Mouse (Mus musculus): ENCODE measurements around the gene Lsmem1. TPM values are rescaled to one million over a fixed set of nuclear protein-coding genes. Genes with fewer than 3 reads are reported as not detected.

Gene Lsmem1
- polyA plus RNA-seq (2015; fragmentation: Nextera tagmentation; extraction: Ambion mirVana): 0.09 TPM in 1 of 2 replicates, not detected in the other

- Histone ChIP-seq H3K36me3 (replicated peaks) (peaks cover 27% of the 10 kb centered on the region), H3K4me2 (no peak within 1 kb of the TSS), H3K9ac (no peak within 1 kb of the TSS), H3K27me3 (no peaks in the 10 kb centered on the region), H3K27ac (replicated peaks) (no peak within 1 kb of the TSS), H3K4me1 (replicated peaks) (no peaks in the 10 kb centered on the region), H3K4me3 (replicated peaks) (no peak within 1 kb of the TSS), H3K9me3 (replicated peaks) (no peaks in the 10 kb centered on the region)
- ATAC-seq (ENCODE audit: insufficient read depth): no peak
- WGBS (ENCODE audit: insufficient replicate concordance): 75% methylated on average over 8 of the region's 8 CpGs
Measured at GRCm38 (mm10) chr12:40199302-40199701, at the start of gene Lsmem1. TSS of gene Lsmem1 (minus strand) at chr12:40199490.

- Histone ChIP-seq H3K27ac (replicated peaks) (no peak within 1 kb of the TSS), H3K36me3 (replicated peaks) (no peaks in the 10 kb centered on the region), H3K9me3 (replicated peaks) (no peaks in the 10 kb centered on the region), H3K4me3 (replicated peaks) (no peak within 1 kb of the TSS), H3K4me1 (replicated peaks) (peaks cover 29% of the 10 kb centered on the region), H3K4me2 (peak within 1 kb of the TSS; percentile 36), H3K27me3 (no peaks in the 10 kb centered on the region), H3K9ac (no peak within 1 kb of the TSS)
- peak; percentile 56 for ATAC-seq (ENCODE audit: insufficient read depth)
- 41% methylated on average over 5 of the region's 5 CpGs for WGBS (ENCODE audit: insufficient replicate concordance)
Measured at GRCm38 (mm10) chr12:40248454-40249180, 49.3 kb upstream of the Lsmem1 start, which contains the start of gene Ifrd1. TSS of gene Ifrd1 (minus strand) at chr12:40248504.

- Histone ChIP-seq H3K27me3 (no peaks in the 10 kb centered on the region), H3K4me3 (replicated peaks) (no peak overlapping the region), H3K27ac (replicated peaks) (no peak overlapping the region), H3K9ac (no peak overlapping the region), H3K36me3 (replicated peaks) (no peaks in the 10 kb centered on the region), H3K4me1 (replicated peaks) (peaks cover 29% of the 10 kb centered on the region), H3K4me2 (peak overlapping the region; percentile 36), H3K9me3 (replicated peaks) (no peaks in the 10 kb centered on the region)
- 57% methylated on average over 6 of the region's 6 CpGs for WGBS (ENCODE audit: insufficient replicate concordance)
- peak; percentile 84 for ATAC-seq (ENCODE audit: insufficient read depth)
Measured at GRCm38 (mm10) chr12:40247976-40248375, 48.7 kb upstream of the Lsmem1 start.

GRCm38 (mm10) chr12:40247384-40247783 lies 48.1 kb upstream of the Lsmem1 start:
- Histone ChIP-seq H3K9ac (no peak overlapping the region), H3K4me3 (replicated peaks) (no peak overlapping the region), H3K27ac (replicated peaks) (no peak overlapping the region), H3K36me3 (replicated peaks) (no peaks in the 10 kb centered on the region), H3K4me1 (replicated peaks) (peaks cover 29% of the 10 kb centered on the region), H3K9me3 (replicated peaks) (no peaks in the 10 kb centered on the region), H3K27me3 (no peaks in the 10 kb centered on the region), H3K4me2 (peak overlapping the region; percentile 36)
- 30% methylated on average over 4 of the region's 4 CpGs for WGBS (ENCODE audit: insufficient replicate concordance)
- ATAC-seq (ENCODE audit: insufficient read depth): no peak

- H3K4me2 ChIP-seq: no peak overlapping the region
- H3K36me3 ChIP-seq (replicated peaks): no peaks in the 10 kb centered on the region
- H3K9me3 ChIP-seq (replicated peaks): no peaks in the 10 kb centered on the region
- WGBS (ENCODE audit: insufficient replicate concordance): 61% methylated on average over 7 of the region's 7 CpGs
- no peak overlapping the region for H3K4me3 ChIP-seq (replicated peaks)
- no peaks in the 10 kb centered on the region for H3K27me3 ChIP-seq
- H3K9ac ChIP-seq: no peak overlapping the region
- no peak overlapping the region for H3K27ac ChIP-seq (replicated peaks)
- peaks cover 29% of the 10 kb centered on the region for H3K4me1 ChIP-seq (replicated peaks)
- ATAC-seq (ENCODE audit: insufficient read depth): no peak
Measured at GRCm38 (mm10) chr12:40245434-40245970, 46.2 kb upstream of the Lsmem1 start.

- Histone ChIP-seq H3K4me2 (no peak overlapping the region), H3K4me1 (replicated peaks) (peaks cover 26% of the 10 kb centered on the region), H3K27ac (replicated peaks) (no peak overlapping the region), H3K27me3 (no peaks in the 10 kb centered on the region), H3K9ac (no peak overlapping the region), H3K4me3 (replicated peaks) (no peak overlapping the region), H3K36me3 (replicated peaks) (no peaks in the 10 kb centered on the region), H3K9me3 (replicated peaks) (no peaks in the 10 kb centered on the region)
- ATAC-seq (ENCODE audit: insufficient read depth): no peak
- 74% methylated on average over 5 of the region's 5 CpGs for WGBS (ENCODE audit: insufficient replicate concordance)
Measured at GRCm38 (mm10) chr12:40244926-40245325, 45.6 kb upstream of the Lsmem1 start.

GRCm38 (mm10) chr12:40243821-40244221 lies 44.5 kb upstream of the Lsmem1 start:
- H3K27ac ChIP-seq (replicated peaks): no peak overlapping the region
- ATAC-seq (ENCODE audit: insufficient read depth): no peak
- no peaks in the 10 kb centered on the region for H3K36me3 ChIP-seq (replicated peaks)
- no peak overlapping the region for H3K4me3 ChIP-seq (replicated peaks)
- WGBS (ENCODE audit: insufficient replicate concordance): 62% methylated on average over 11 of the region's 11 CpGs
- H3K9me3 ChIP-seq (replicated peaks): no peaks in the 10 kb centered on the region
- H3K9ac ChIP-seq: no peak overlapping the region
- no peak overlapping the region for H3K4me2 ChIP-seq
- H3K4me1 ChIP-seq (replicated peaks): peaks cover 22% of the 10 kb centered on the region
- no peaks in the 10 kb centered on the region for H3K27me3 ChIP-seq

- H3K4me2 ChIP-seq: no peak overlapping the region
- no peaks in the 10 kb centered on the region for H3K9me3 ChIP-seq (replicated peaks)
- H3K36me3 ChIP-seq (replicated peaks): no peaks in the 10 kb centered on the region
- peaks cover 16% of the 10 kb centered on the region for H3K4me1 ChIP-seq (replicated peaks)
- H3K4me3 ChIP-seq (replicated peaks): no peak overlapping the region
- H3K27ac ChIP-seq (replicated peaks): no peak overlapping the region
- ATAC-seq (ENCODE audit: insufficient read depth): no peak
- WGBS (ENCODE audit: insufficient replicate concordance): 50% methylated on average over 4 of the region's 4 CpGs
- H3K27me3 ChIP-seq: no peaks in the 10 kb centered on the region
- no peak overlapping the region for H3K9ac ChIP-seq
Measured at GRCm38 (mm10) chr12:40243241-40243640, 44.0 kb upstream of the Lsmem1 start.

- Histone ChIP-seq H3K9ac (no peak overlapping the region), H3K27me3 (no peaks in the 10 kb centered on the region), H3K27ac (replicated peaks) (no peak overlapping the region), H3K4me2 (no peak overlapping the region), H3K4me1 (replicated peaks) (no peaks in the 10 kb centered on the region), H3K36me3 (replicated peaks) (no peaks in the 10 kb centered on the region), H3K9me3 (replicated peaks) (no peaks in the 10 kb centered on the region), H3K4me3 (replicated peaks) (no peak overlapping the region)
- no peak for ATAC-seq (ENCODE audit: insufficient read depth)
- 76% methylated on average over 7 of the region's 7 CpGs for WGBS (ENCODE audit: insufficient replicate concordance)
Measured at GRCm38 (mm10) chr12:40239161-40239560, 39.9 kb upstream of the Lsmem1 start.

GRCm38 (mm10) chr12:40232231-40232630 lies 32.9 kb upstream of the Lsmem1 start:
- Histone ChIP-seq H3K4me3 (replicated peaks) (no peak overlapping the region), H3K9ac (no peak overlapping the region), H3K36me3 (replicated peaks) (no peaks in the 10 kb centered on the region), H3K9me3 (replicated peaks) (no peaks in the 10 kb centered on the region), H3K4me1 (replicated peaks) (no peaks in the 10 kb centered on the region), H3K4me2 (no peak overlapping the region), H3K27ac (replicated peaks) (no peak overlapping the region), H3K27me3 (no peaks in the 10 kb centered on the region)
- WGBS (ENCODE audit: insufficient replicate concordance): 74% methylated on average over 1 of the region's 1 CpGs
- no peak for ATAC-seq (ENCODE audit: insufficient read depth)

- 59% methylated on average over 2 of the region's 2 CpGs for WGBS (ENCODE audit: insufficient replicate concordance)
- Histone ChIP-seq H3K4me1 (replicated peaks) (no peaks in the 10 kb centered on the region), H3K4me2 (no peak overlapping the region), H3K36me3 (replicated peaks) (no peaks in the 10 kb centered on the region), H3K27ac (replicated peaks) (no peak overlapping the region), H3K9ac (no peak overlapping the region), H3K9me3 (replicated peaks) (no peaks in the 10 kb centered on the region), H3K4me3 (replicated peaks) (no peak overlapping the region), H3K27me3 (no peaks in the 10 kb centered on the region)
- ATAC-seq (ENCODE audit: insufficient read depth): no peak
Measured at GRCm38 (mm10) chr12:40231632-40232031, 32.3 kb upstream of the Lsmem1 start.

Measured in liver, embryonic 15.5 days (tissue).